Mouse (Mus musculus): Measurements from ENCODE around the gene Ptgds. TPM values are rescaled to one million over a fixed set of nuclear protein-coding genes. Genes with fewer than 3 reads are reported as not detected.

The Ptgds gene
- total RNA-seq, 2 experiments from 2014 or later = 3.8 to 3.9 TPM

Small RNAs within 50 kb of the gene (microRNA-seq; reads per million reads assigned to microRNA genes)
- gene Mir3087 = 1.8 reads per million

Other genes with a start within 250 kb of the Ptgds start
- 100 to 1,000 TPM; 264 to 293 TPM for gene Tubb4b, start 245.3 kb downstream of the Ptgds start, total RNA-seq (2021)
- gene Slc34a3, start 235.7 kb downstream of the Ptgds start, total RNA-seq (2021) = not detected
- gene Rnf224, start 233.3 kb downstream of the Ptgds start, total RNA-seq (2021) = not detected
- 1 to 10 TPM; 6.4 to 7.3 TPM for gene Rnf208, start 227.8 kb downstream of the Ptgds start, total RNA-seq (2021)
- not detected for gene Cysrt1, start 227.6 kb downstream of the Ptgds start, total RNA-seq (2021)
- gene AL732309.1, start 223.2 kb downstream of the Ptgds start, total RNA-seq (2021) = 1 to 10 TPM; 2.3 to 3.3 TPM
- gene Tmem203, start 214.6 kb downstream of the Ptgds start, total RNA-seq (2021) = 10 to 100 TPM; 27.7 to 31.0 TPM
- gene Tprn, start 207.4 kb downstream of the Ptgds start, total RNA-seq (2021) = 10 to 100 TPM; 11.2 to 11.4 TPM
- 10 to 100 TPM; 48.0 to 52.2 TPM for gene Ssna1, start 197.6 kb downstream of the Ptgds start, total RNA-seq (2021)
- gene Anapc2, start 197.6 kb downstream of the Ptgds start, total RNA-seq (2021) = 10 to 100 TPM; 61.0 to 73.1 TPM
- not detected for gene Tmem210, start 181.9 kb downstream of the Ptgds start, total RNA-seq (2021)
- not detected for gene Lrrc26, start 180.1 kb downstream of the Ptgds start, total RNA-seq (2021)
- gene Grin1, start 150.9 kb downstream of the Ptgds start, total RNA-seq (2021) = 1 to 10 TPM; 7.3 to 9.6 TPM
- 10 to 100 TPM; 41.5 to 41.9 TPM for gene Man1b1, start 137.7 kb downstream of the Ptgds start, total RNA-seq (2021)
- gene Dpp7, start 113.7 kb downstream of the Ptgds start, total RNA-seq (2021) = 10 to 100 TPM; 15.4 to 19.1 TPM
- gene Uap1l1, start 104.4 kb downstream of the Ptgds start, total RNA-seq (2021) = 10 to 100 TPM; 11.2 to 11.8 TPM
- 1 to 10 TPM; 3.3 to 5.3 TPM for gene Sapcd2, start 97.7 kb downstream of the Ptgds start, total RNA-seq (2021)
- gene Entpd2, start 74.2 kb downstream of the Ptgds start, total RNA-seq (2021) = 10 to 100 TPM; 11.7 to 15.1 TPM
- gene Npdc1, start 70.7 kb downstream of the Ptgds start, total RNA-seq (2021) = 10 to 100 TPM; 67.8 to 83.9 TPM
- gene Fut7, start 46.8 kb downstream of the Ptgds start, total RNA-seq (2021) = 1 to 10 TPM in 1 of 2 experiments, under 1 TPM in 1; 0.67 to 1.1 TPM
- 10 to 100 TPM; 21.1 to 27.4 TPM for gene Abca2, start 41.3 kb downstream of the Ptgds start, total RNA-seq (2021)
- under 1 TPM; 0.90 to 0.91 TPM for gene Clic3, start 13.2 kb downstream of the Ptgds start, total RNA-seq (2021)
- gene Paxx, start 9.0 kb downstream of the Ptgds start, total RNA-seq (2021) = 10 to 100 TPM; 33.1 to 42.3 TPM
- not detected for gene Lcn12, start 23.9 kb upstream of the Ptgds start, total RNA-seq (2021)
- 10 to 100 TPM; 73.1 to 88.8 TPM for gene Fbxw5, start 30.7 kb upstream of the Ptgds start, total RNA-seq (2021)
- 10 to 100 TPM; 16.8 to 42.9 TPM for gene C8g, start 31.7 kb upstream of the Ptgds start, total RNA-seq (2021)
- gene Traf2, start 76.9 kb upstream of the Ptgds start, total RNA-seq (2021) = 10 to 100 TPM; 18.0 to 22.7 TPM
- gene Edf1, start 87.8 kb upstream of the Ptgds start, total RNA-seq (2021) = 100 to 1,000 TPM; 266 to 285 TPM
- 1 to 10 TPM; 1.6 to 6.3 TPM for gene Mamdc4, start 104.8 kb upstream of the Ptgds start, total RNA-seq (2021)
- 10 to 100 TPM; 63.5 to 82.8 TPM for gene Phpt1, start 105.2 kb upstream of the Ptgds start, total RNA-seq (2021)
- gene Ajm1, start 111.7 kb upstream of the Ptgds start, total RNA-seq (2021) = 1 to 10 TPM; 1.8 to 2.2 TPM
- gene Rabl6, start 138.5 kb upstream of the Ptgds start, total RNA-seq (2021) = 10 to 100 TPM; 70.0 to 88.5 TPM
- gene Ccdc183, start 147.6 kb upstream of the Ptgds start, total RNA-seq (2021) = not detected
- 10 to 100 TPM; 28.2 to 30.8 TPM for gene Tmem141, start 152.0 kb upstream of the Ptgds start, total RNA-seq (2021)
- gene Fcna, start 158.0 kb upstream of the Ptgds start, total RNA-seq (2021) = 10 to 100 TPM; 11.3 to 15.8 TPM
- 1 to 10 TPM in 1 of 2 experiments, not detected in 1; 1.6 TPM for gene Lcn8, start 183.1 kb upstream of the Ptgds start, total RNA-seq (2021)
- gene Lcn5, start 187.9 kb upstream of the Ptgds start, total RNA-seq (2021) = not detected
- not detected for gene Lcn6, start 206.7 kb upstream of the Ptgds start, total RNA-seq (2021)
- gene Lcn10, start 212.7 kb upstream of the Ptgds start, total RNA-seq (2021) = not detected
- gene Obp2a, start 230.0 kb upstream of the Ptgds start, total RNA-seq (2021) = 1 to 10 TPM; 2.4 to 2.6 TPM
- gene Bmyc, start 236.7 kb upstream of the Ptgds start, total RNA-seq (2021) = 10 to 100 TPM; 40.8 to 42.7 TPM